Mouse (Mus musculus): ENCODE measurements at regions not wholly inside any gene's neighbourhood (a gene's known extent, or its start where the extent isn't known, plus 50 kb on each side); places are given as distances from the start of the nearest gene placed in this dataset.

DNA sequence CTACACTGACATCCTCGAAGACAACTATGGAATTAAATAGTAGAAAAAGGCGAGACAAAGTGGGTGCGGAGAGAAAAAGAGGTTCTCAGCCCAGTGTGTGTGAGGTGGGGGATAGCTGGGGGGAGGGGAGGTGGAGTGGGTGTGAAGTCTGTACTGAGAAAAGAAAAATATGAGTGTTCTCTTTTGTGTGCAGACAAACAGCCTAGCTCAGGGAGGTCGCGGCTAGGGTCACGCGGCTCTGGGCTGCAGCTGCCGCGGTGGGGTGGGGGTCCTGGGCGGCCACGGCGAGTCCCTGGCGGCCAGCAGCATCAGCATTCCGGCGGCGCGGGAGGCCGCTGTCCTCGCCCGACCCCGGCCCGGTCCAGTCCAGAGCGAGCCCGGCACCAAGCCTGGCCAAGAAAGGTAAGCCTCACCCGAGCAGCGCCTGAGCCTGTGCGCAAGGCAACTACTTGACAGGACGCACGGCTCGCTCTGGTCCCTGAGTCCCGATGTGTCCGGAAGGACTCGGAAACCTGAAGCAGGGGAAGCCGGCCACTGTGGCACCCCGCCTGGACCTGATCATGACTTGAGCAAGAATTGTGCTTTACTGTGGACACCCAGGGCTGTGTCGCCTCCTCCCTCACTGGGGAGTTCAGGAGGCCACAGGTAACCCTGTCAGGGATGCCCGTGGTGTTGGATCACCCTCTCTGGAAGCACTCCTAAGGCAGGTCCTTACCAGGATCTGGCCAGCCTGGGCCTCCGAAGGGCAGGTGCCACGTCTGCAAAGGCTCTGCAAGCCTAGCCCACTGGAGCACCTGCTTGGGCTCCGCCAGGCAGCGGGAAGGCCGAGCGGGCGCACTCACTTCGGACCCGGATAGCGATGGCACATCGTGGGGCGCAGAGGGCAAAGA lies 91.4 kb upstream of the Dio3 start:
- H3K9ac ChIP-seq = no peak overlapping the region
- H3K27me3 ChIP-seq = peaks cover 92% of the 10 kb centered on the region
- WGBS = 2% methylated on average over 49 of the region's 49 CpGs
- ATAC-seq (replicated peaks; ENCODE audit: insufficient number of reproducible peaks, insufficient read depth, low FRiP score, low read depth) = no peak
- H3K27ac ChIP-seq = no peak overlapping the region
- no peaks in the 10 kb centered on the region for H3K36me3 ChIP-seq
- no peak overlapping the region for H3K4me2 ChIP-seq
- no peak overlapping the region for H3K4me3 ChIP-seq
- H3K4me1 ChIP-seq (replicated peaks) = peaks cover 14% of the 10 kb centered on the region; the same call in 1 of the 2 replicates
- H3K9me3 ChIP-seq (replicated peaks) = no peaks in the 10 kb centered on the region

DNA sequence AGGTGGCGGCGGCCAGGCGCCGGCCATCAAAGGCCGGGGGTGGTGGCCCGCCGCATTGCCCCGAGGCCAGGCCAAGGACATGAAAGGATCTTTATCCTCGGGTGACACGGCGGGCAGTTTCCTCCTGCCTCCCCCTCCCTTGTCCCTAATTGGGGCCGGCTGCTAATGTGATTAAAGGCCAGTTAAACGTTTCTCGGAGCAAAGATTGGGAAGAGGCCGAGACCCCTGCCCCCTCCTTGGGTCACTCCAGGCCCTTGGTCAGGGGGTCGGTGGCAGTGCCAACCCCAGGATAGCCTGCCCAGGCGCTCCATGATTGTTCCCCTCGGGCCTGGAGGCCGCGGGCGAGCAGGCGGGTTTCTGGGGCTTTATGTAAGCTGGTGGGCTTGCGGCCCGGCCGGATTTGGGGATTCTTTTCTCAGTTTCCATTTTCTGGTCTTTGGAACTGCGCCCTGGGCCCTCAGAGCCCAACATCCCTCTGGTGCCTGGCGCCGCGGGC lies 90.7 kb upstream of the Dio3 start:
- 2% methylated on average over 29 of the region's 29 CpGs for WGBS
- no peak overlapping the region for H3K9ac ChIP-seq
- H3K4me3 ChIP-seq = no peak overlapping the region
- no peak overlapping the region for H3K27ac ChIP-seq
- no peaks in the 10 kb centered on the region for H3K9me3 ChIP-seq (replicated peaks)
- H3K27me3 ChIP-seq = peaks cover 90% of the 10 kb centered on the region
- H3K36me3 ChIP-seq = no peaks in the 10 kb centered on the region
- no peak for ATAC-seq (replicated peaks; ENCODE audit: insufficient number of reproducible peaks, insufficient read depth, low FRiP score, low read depth)
- H3K4me2 ChIP-seq = no peak overlapping the region
- H3K4me1 ChIP-seq (replicated peaks) = peaks cover 14% of the 10 kb centered on the region; the same call in 1 of the 2 replicates

DNA sequence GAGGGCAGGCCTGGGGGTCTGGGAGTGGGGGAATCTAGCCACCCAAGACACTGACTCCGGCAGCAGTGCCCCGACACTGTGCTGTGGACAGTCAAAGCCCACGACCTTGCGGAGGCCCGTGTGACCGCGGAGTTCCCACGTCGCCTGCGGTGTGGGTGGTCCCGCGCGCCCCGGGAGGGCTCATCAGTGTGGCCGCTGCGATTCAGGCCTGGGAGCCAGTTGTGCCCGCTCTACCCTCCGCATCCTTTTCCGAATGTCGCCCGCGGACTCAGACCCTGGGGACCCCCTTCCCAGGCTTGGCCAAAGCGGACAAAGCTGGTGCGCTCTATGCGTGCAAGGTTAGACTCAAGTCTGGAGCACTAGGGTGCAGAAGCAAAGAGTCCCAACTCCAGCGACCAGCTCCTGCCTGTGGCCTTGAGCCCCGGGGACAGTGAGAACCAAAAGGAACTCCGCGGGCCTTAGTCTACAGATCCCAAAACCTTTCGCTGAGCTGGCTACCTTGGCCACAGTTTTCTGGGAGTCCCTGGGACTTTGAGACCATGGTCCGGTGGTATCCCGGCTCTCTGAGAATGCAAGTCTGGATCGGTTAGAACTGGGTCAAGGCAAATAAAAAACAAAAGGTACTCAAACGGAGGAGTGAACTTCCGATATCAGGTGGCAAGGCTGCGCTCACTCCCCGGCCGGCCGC lies 90.1 kb upstream of the Dio3 start:
- no peaks in the 10 kb centered on the region for H3K36me3 ChIP-seq
- peak overlapping the region; percentile 10; the same call in 1 of the 2 replicates for H3K4me3 ChIP-seq
- H3K9me3 ChIP-seq (replicated peaks) = no peaks in the 10 kb centered on the region
- H3K9ac ChIP-seq = no peak overlapping the region
- peaks cover 88% of the 10 kb centered on the region for H3K27me3 ChIP-seq
- 0 out of 2 replicates have a peak overlapping the region, but pooled peaks have one; percentile 8 for H3K4me2 ChIP-seq
- no peak for ATAC-seq (replicated peaks; ENCODE audit: insufficient number of reproducible peaks, insufficient read depth, low FRiP score, low read depth)
- WGBS = 2% methylated on average over 39 of the region's 39 CpGs
- H3K27ac ChIP-seq = no peak overlapping the region
- peaks cover 14% of the 10 kb centered on the region; the same call in 1 of the 2 replicates for H3K4me1 ChIP-seq (replicated peaks)

DNA sequence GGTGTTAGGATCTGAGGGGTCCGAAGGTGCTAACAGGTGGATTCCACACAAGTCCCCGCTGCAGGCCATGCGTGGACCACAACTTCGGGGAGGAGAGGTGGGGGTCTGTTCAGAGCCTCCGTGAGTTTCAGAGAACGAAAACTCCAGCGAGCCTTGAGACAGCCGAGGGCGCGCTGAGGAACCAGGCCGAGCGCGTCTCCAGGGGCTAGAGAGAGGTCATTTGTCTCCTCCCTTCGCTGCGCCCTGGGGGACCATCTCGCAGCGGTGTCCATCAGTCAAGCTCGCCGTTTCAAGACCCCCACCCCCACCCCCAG lies 89.6 kb upstream of the Dio3 start:
- ATAC-seq (replicated peaks; ENCODE audit: insufficient number of reproducible peaks, insufficient read depth, low FRiP score, low read depth) = no peak
- Histone ChIP-seq H3K36me3 (no peaks in the 10 kb centered on the region), H3K4me3 (peak overlapping the region; percentile 10; the same call in 1 of the 2 replicates), H3K4me1 (replicated peaks) (peaks cover 14% of the 10 kb centered on the region; the same call in 1 of the 2 replicates), H3K4me2 (0 out of 2 replicates have a peak overlapping the region, but pooled peaks have one; percentile 8), H3K27me3 (peaks cover 87% of the 10 kb centered on the region), H3K9ac (no peak overlapping the region), H3K27ac (no peak overlapping the region), H3K9me3 (replicated peaks) (no peaks in the 10 kb centered on the region)
- WGBS = 2% methylated on average over 19 of the region's 19 CpGs

DNA sequence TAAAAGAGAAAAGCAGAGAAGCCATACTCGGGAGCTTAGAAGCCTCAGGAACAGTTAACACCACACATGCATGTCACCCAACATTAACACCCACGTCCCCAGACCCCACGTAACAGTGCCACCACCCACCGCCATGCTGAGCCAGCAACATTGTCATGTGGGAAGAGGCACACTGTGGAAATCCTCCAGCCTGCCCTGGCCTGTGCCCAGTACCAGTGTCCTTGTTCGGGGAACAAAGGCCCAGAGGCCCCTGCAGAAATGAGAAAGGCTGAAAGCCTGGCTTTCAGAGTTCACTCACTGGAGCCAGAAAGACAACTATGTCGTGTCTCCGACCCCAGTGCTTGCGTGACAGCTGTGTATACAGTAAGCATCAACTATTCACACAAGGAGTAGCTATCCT lies 86.7 kb upstream of the Dio3 start:
- ATAC-seq (replicated peaks; ENCODE audit: insufficient number of reproducible peaks, insufficient read depth, low FRiP score, low read depth) = no peak

GRCm38 (mm10) chr12:110197366-110197765 lies 81.5 kb upstream of the Dio3 start:
- no peaks in the 10 kb centered on the region for H3K9me3 ChIP-seq (replicated peaks)
- H3K4me1 ChIP-seq (replicated peaks) = no peaks in the 10 kb centered on the region
- no peak overlapping the region for H3K9ac ChIP-seq
- 73% methylated on average over 3 of the region's 3 CpGs for WGBS
- no peak for ATAC-seq (replicated peaks; ENCODE audit: insufficient number of reproducible peaks, insufficient read depth, low FRiP score, low read depth)
- H3K27ac ChIP-seq = no peak overlapping the region
- no peaks in the 10 kb centered on the region for H3K36me3 ChIP-seq
- peaks cover 32% of the 10 kb centered on the region for H3K27me3 ChIP-seq
- H3K4me3 ChIP-seq = no peak overlapping the region
- H3K4me2 ChIP-seq = no peak overlapping the region

More for the DNA sequence above, 86.7 kb upstream of the Dio3 start:
- no peak overlapping the region for H3K4me2 ChIP-seq
- H3K27ac ChIP-seq = no peak overlapping the region
- peaks cover 14% of the 10 kb centered on the region; the same call in 1 of the 2 replicates for H3K4me1 ChIP-seq (replicated peaks)
- 74% methylated on average over 8 of the region's 8 CpGs for WGBS
- H3K27me3 ChIP-seq = peaks cover 73% of the 10 kb centered on the region
- no peaks in the 10 kb centered on the region for H3K36me3 ChIP-seq
- no peak overlapping the region for H3K4me3 ChIP-seq
- no peaks in the 10 kb centered on the region for H3K9me3 ChIP-seq (replicated peaks)
- H3K9ac ChIP-seq = no peak overlapping the region

DNA sequence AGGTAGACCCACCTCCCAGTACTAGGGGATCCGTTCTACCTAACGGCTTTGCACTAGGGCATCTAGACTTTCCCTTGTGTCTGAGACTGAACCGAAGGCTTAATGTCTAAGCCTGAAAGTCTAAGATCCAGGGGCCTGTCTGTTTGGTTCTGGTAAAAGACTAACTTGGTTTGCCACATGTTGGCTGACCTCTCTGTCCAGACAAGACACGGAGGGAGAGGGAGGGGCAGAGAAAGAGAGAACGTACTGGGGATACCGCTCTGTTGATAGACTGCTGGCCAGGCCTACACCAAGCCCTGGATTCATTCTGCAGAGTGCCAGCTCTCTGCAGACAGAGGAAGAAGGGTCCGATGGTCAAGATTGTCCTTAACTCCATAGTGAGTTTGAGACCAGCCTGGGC lies 78.4 kb upstream of the Dio3 start:
- H3K27ac ChIP-seq = no peak overlapping the region
- no peak for ATAC-seq (replicated peaks; ENCODE audit: insufficient number of reproducible peaks, insufficient read depth, low FRiP score, low read depth)
- H3K4me3 ChIP-seq = no peak overlapping the region
- no peak overlapping the region for H3K9ac ChIP-seq
- H3K36me3 ChIP-seq = no peaks in the 10 kb centered on the region
- no peaks in the 10 kb centered on the region; the same call in 1 of the 2 replicates for H3K4me1 ChIP-seq (replicated peaks)
- no peak overlapping the region for H3K4me2 ChIP-seq
- H3K9me3 ChIP-seq (replicated peaks) = no peaks in the 10 kb centered on the region
- H3K27me3 ChIP-seq = peaks cover 28% of the 10 kb centered on the region; the same call in 1 of the 2 replicates
- WGBS = 84% methylated on average over 7 of the region's 7 CpGs

DNA sequence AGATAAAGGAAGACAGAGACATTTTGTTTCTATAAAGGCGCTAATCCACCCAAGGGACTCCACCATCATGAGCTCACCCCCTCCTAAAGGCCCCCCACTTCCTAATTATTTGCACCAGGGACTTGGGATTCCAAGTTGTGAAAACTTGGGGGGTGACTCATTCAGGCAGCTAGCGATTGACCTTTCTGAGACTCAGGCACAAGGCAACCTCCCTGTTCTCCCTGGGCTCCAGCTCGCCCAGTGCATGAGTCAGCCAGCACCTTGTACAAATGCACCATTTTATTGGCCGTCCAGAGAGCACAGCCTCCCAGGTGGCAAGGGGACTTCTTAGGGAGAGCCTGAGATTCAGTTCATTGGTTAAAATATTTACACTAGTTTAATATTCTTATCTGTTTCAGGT lies 78.0 kb upstream of the Dio3 start:
- WGBS = 77% methylated on average over 4 of the region's 4 CpGs
- H3K27ac ChIP-seq = no peak overlapping the region
- no peaks in the 10 kb centered on the region for H3K36me3 ChIP-seq
- no peaks in the 10 kb centered on the region for H3K9me3 ChIP-seq (replicated peaks)
- no peak overlapping the region for H3K4me3 ChIP-seq
- H3K27me3 ChIP-seq = peaks cover 24% of the 10 kb centered on the region; the same call in 1 of the 2 replicates
- H3K4me2 ChIP-seq = no peak overlapping the region
- H3K9ac ChIP-seq = no peak overlapping the region
- no peaks in the 10 kb centered on the region; the same call in 1 of the 2 replicates for H3K4me1 ChIP-seq (replicated peaks)
- no peak for ATAC-seq (replicated peaks; ENCODE audit: insufficient number of reproducible peaks, insufficient read depth, low FRiP score, low read depth)

GRCm38 (mm10) chr12:110203271-110204014 lies 75.4 kb upstream of the Dio3 start:
- H3K4me2 ChIP-seq = no peak overlapping the region
- H3K36me3 ChIP-seq = no peaks in the 10 kb centered on the region
- ATAC-seq (replicated peaks; ENCODE audit: insufficient number of reproducible peaks, insufficient read depth, low FRiP score, low read depth) = no peak
- no peak overlapping the region for H3K9ac ChIP-seq
- H3K9me3 ChIP-seq (replicated peaks) = no peaks in the 10 kb centered on the region
- H3K4me3 ChIP-seq = no peak overlapping the region
- 68% methylated on average over 13 of the region's 13 CpGs for WGBS
- peaks cover 30% of the 10 kb centered on the region for H3K27me3 ChIP-seq
- H3K27ac ChIP-seq = no peak overlapping the region
- peaks cover 4% of the 10 kb centered on the region; the same call in 1 of the 2 replicates for H3K4me1 ChIP-seq (replicated peaks)

GRCm38 (mm10) chr12:110204246-110204989 lies 74.5 kb upstream of the Dio3 start:
- Histone ChIP-seq H3K27ac (no peak overlapping the region), H3K4me2 (no peak overlapping the region), H3K4me1 (replicated peaks) (peaks cover 4% of the 10 kb centered on the region; the same call in 1 of the 2 replicates), H3K36me3 (no peaks in the 10 kb centered on the region), H3K9ac (no peak overlapping the region), H3K27me3 (peaks cover 36% of the 10 kb centered on the region), H3K9me3 (replicated peaks) (no peaks in the 10 kb centered on the region), H3K4me3 (no peak overlapping the region)
- WGBS = 45% methylated on average over 6 of the region's 6 CpGs
- no peak for ATAC-seq (replicated peaks; ENCODE audit: insufficient number of reproducible peaks, insufficient read depth, low FRiP score, low read depth)

Measured in heart, embryonic 15.5 days (tissue).